Mouse (Mus musculus) kidney, embryonic 16.5 days (tissue): ENCODE data around the gene Gm20388. TPM values are rescaled to one million over a fixed set of nuclear protein-coding genes. Genes with fewer than 3 reads are reported as not detected.

ENCODE experiments used
- ATAC-seq: fragments of 200-750 bp; cut with Nextera tagmentation; 2 replicates; pipeline ENCODE4 v1.8.0; 2017; ENCODE audit warnings: moderate TSS enrichment; ENCODE audit not compliant: low FRiP score, low TSS enrichment
- H3K27ac ChIP-seq: fragments of 300-500 bp; sonication (generic); 2 replicates; pipeline ENCODE4 v1.5.1; 2014; ENCODE audit warnings: low read length
- H3K27me3 ChIP-seq: fragments of 300-500 bp; sonication (generic); 2 replicates; pipeline ENCODE4 v1.6.1; 2014; ENCODE audit warnings: low read length, control low read depth, mixed read lengths; ENCODE audit not compliant: insufficient read depth
- H3K36me3 ChIP-seq: fragments of 300-500 bp; sonication (generic); 2 replicates; pipeline ENCODE4 v1.6.1; 2014; ENCODE audit warnings: low read length, control low read depth, mixed read lengths; ENCODE audit not compliant: insufficient read depth
- H3K4me1 ChIP-seq: fragments of 300-500 bp; sonication (generic); 2 replicates; pipeline ENCODE4 v1.6.1; 2014; ENCODE audit warnings: low read length, control low read depth, mixed read lengths; ENCODE audit not compliant: insufficient read depth
- H3K4me2 ChIP-seq: fragments of 300-500 bp; sonication (generic); replicated peaks from 2 replicates; pipeline ENCODE4 v1.6.1; 2014; ENCODE audit warnings: low read depth, low read length
- H3K4me3 ChIP-seq: fragments of 300-500 bp; sonication (generic); 2 replicates; pipeline ENCODE4 v1.5.1; 2014; ENCODE audit warnings: mild to moderate bottlenecking, low read length
- H3K9ac ChIP-seq: fragments of 300-500 bp; sonication (generic); replicated peaks from 2 replicates; pipeline ENCODE4 v1.6.1; 2014; ENCODE audit warnings: low read length
- H3K9me3 ChIP-seq: fragments of 300-500 bp; sonication (generic); 2 replicates; pipeline ENCODE4 v1.6.1; 2016; ENCODE audit warnings: low read length, control low read depth
- WGBS: fragments of 180-500 bp; shearing (Covaris S2); extraction: QIAGEN DNeasy Blood & Tissue Kit; methylation state at CpG from one replicate; pipeline ENCODE4 v1.1.7; 2014; 5-methylcytosine and 5-hydroxymethylcytosine counted together
- polyA plus RNA-seq: library from polyadenylated mRNA; unstranded; fragments of >200 nt; fragmentation: Nextera tagmentation; extraction: Ambion mirVana; gene quantifications from 2 replicates; pipeline ENCODE4 v1.2.1, GENCODE M21; 2015

The Gm20388 gene
- polyA plus RNA-seq, 1 experiment from 2014 or later: 7.7 TPM

DNA sequence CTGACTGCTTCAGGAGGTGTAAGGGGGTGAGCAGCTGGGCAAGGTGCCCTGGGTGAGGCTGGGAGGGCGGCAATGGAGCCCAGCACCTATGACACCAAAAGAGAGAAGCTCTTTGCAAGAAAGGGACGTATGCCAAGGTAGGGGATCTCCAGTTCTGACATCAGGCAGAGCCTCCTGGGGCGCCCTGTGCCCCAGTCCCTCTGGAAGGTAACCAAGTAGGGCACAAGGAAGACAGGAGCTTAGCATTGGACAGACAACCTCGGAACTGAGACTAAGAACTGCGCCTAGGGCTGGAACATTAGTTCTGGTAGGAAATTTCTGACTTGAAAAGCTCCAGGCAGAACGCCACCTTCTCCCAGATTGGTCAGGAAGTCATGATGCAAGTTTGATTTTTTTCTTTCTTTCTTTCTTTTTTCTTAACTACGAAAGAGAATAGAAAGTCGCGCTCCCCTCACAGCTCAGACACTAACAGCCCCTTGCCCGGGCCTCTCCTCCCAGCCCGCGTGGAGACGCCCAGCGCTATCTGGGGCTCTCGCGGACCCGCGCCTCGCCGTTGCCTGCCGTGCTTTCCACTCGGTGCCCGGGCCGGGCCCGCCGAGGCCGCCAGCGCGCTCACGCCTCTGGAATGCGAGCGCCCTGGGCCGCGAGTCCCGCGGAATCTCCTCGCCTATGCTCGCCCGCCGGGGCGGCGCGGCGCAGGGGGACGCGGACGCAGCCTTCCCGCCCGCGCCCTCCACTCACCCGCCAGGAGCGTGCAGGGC lies 2639.8 kb downstream of the Gm20388 start:
- Histone ChIP-seq H3K4me2 (peak overlapping the region; percentile 89), H3K36me3 (no peaks in the 10 kb centered on the region)
- 3% methylated on average over 43 of the region's 52 CpGs for WGBS

DNA sequence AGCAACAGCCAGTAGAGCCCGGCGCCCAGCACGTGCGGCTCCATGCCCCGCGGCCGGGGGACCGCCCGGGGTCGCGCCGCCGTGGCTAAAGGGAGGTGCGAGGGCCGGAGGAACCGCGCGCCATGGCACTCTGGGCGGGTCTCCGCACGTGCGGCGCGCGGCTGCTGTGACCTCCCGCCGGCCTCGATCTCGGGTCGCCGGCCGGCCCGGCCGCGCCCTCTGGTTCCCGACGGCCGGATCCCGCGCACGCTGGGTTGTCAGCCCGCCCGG lies 2640.3 kb downstream of the Gm20388 start:
- ATAC-seq: no peak; the same call in 1 of the 2 replicates
- H3K4me2 ChIP-seq: peak overlapping the region; percentile 89
- H3K4me3 ChIP-seq: peak overlapping the region; percentile 74
- H3K27me3 ChIP-seq: no peaks in the 10 kb centered on the region
- H3K27ac ChIP-seq: peak overlapping the region; percentile 81
- no peaks in the 10 kb centered on the region for H3K36me3 ChIP-seq
- peaks cover 45% of the 10 kb centered on the region for H3K4me1 ChIP-seq
- no peaks in the 10 kb centered on the region for H3K9me3 ChIP-seq
- peak overlapping the region; percentile 93 for H3K9ac ChIP-seq
- WGBS: 2% methylated on average over 31 of the region's 43 CpGs

More for the DNA sequence above, 2639.8 kb downstream of the Gm20388 start:
- H3K27ac ChIP-seq: peak overlapping the region; percentile 81
- peak overlapping the region; percentile 74 for H3K4me3 ChIP-seq
- H3K4me1 ChIP-seq: peaks cover 50% of the 10 kb centered on the region
- peak overlapping the region; percentile 93 for H3K9ac ChIP-seq
- no peaks in the 10 kb centered on the region for H3K9me3 ChIP-seq
- ATAC-seq: peak; percentile 34
- H3K27me3 ChIP-seq: no peaks in the 10 kb centered on the region

DNA sequence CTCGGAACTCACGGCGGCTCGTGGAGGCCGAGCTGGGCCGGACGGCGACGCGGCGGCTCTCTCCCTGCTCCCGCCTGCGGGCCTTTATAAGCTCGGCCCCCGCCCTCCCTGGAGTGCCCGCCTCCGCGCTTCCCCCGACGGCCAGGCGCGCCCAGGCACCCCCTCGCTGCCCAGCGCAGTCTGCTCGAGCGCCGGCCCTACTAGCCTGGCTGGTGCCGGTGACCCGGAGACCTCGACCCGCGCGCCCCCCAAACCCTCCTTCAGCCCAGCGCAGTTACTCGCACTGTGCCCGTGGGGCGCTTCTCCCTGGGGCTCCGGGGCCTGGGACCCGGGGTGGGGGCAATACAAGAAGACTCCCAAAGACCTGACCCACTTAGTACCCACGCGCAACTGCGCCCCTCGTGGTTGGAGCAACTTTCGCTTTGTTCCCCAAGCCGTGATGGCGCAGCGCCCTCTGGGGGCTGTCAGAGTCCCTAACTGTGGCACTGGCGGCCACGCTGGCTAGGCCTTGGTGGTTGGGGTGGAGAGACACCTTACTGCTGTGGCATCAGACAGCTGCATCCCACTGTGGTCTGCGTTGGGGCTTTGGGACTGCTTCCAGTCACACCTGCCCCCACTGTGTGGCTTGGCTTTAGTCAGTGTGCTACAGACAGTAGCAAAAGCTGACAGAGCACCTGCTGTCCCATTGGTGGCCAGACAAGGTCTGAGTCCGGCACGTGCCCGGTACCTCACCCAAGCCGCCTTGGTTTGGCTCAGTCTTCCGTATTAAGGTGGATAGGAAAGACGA lies 2640.8 kb downstream of the Gm20388 start, which contains the start of gene Piezo1:
Gene Piezo1 (minus strand): TSS at position 65 of the 787 bp plus-strand sequence.
- Histone ChIP-seq H3K4me2 (peak within 1 kb of the TSS; percentile 89), H3K4me3 (peak within 1 kb of the TSS; percentile 74), H3K27ac (peak within 1 kb of the TSS; percentile 81), H3K4me1 (peaks cover 42% of the 10 kb centered on the region), H3K9ac (peak within 1 kb of the TSS; percentile 93), H3K27me3 (no peaks in the 10 kb centered on the region), H3K9me3 (no peaks in the 10 kb centered on the region), H3K36me3 (no peaks in the 10 kb centered on the region)
- ATAC-seq: peak; percentile 79
- WGBS: 10% methylated on average over 56 of the region's 56 CpGs

DNA sequence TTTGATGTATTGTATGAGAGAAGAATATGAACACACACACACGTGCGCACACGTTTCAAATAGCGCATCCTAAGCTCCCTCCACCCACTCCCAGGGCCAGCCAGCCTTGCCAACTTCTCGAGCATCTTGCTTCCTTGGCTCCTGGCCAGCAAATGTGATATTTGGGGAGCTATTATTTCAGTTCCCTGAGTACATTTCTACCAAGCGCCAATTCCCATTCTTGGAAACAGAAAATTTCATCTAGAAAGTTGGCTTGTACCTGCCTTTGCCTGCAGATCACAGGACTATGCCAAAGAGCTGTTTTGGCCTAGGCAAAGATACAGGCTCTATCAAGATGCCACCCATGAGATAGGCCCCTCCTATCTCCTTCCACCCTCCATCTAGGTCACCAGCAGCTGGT lies 2644.1 kb downstream of the Gm20388 start:
- no peak for ATAC-seq
- no peaks in the 10 kb centered on the region for H3K27me3 ChIP-seq
- H3K4me1 ChIP-seq: peaks cover 30% of the 10 kb centered on the region
- no peak overlapping the region for H3K4me2 ChIP-seq
- H3K9ac ChIP-seq: no peak overlapping the region
- WGBS: 81% methylated on average over 6 of the region's 6 CpGs
- H3K27ac ChIP-seq: no peak overlapping the region
- no peak overlapping the region for H3K4me3 ChIP-seq
- no peaks in the 10 kb centered on the region for H3K36me3 ChIP-seq
- no peaks in the 10 kb centered on the region for H3K9me3 ChIP-seq

DNA sequence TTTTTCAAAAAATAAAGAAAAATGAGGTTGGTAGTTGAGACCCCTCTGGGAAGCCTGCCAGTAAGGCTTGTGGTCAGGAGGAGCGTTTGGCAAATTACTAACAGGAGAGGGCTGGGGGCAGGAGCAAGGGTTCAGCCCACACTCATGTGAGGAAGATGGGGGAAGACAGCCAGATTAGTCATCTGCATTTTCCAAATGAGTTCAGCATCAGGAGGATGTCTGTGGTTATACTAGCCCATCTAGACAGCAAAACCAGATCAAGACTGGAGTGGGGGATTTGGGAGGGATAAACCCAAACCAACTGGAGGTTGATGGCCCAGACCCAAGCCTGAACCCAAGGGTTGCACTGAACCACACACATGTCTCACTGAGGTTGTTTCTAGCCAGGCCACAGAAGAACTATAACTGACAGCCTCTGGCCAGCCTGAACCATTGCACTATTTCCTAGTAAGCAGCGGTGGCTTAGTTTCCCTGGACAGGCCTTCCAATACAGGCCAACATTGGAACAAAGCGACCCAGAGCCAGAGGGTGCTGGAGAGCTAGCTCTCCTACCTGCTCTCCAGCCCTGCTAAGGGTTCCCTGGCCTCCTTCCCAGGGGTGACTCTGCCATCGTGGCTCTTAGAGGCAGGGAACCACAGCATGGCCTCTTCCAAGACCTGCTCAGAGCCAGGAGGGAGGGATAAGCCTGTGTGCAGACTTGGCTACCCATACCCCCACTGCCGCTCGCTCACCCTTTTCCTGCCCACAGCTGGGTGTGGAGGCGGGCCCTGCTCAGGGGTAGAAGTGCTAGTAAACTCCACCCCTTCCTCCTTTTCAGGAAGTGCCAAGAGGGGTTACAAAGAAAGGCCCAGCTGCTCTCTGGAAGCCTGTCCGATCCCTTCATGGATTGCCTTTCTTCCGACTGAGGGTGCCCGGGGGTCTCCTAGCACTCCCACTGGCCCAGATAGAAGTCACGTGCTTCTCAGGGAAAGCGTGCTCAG lies 2645.7 kb downstream of the Gm20388 start:
- H3K9ac ChIP-seq: peak overlapping the region; percentile 42; the same call in 1 of the 2 replicates
- H3K9me3 ChIP-seq: no peaks in the 10 kb centered on the region
- peaks cover 23% of the 10 kb centered on the region for H3K4me1 ChIP-seq
- H3K4me2 ChIP-seq: 0 out of 2 replicates have a peak overlapping the region, but pooled peaks have one; percentile 4
- no peaks in the 10 kb centered on the region for H3K36me3 ChIP-seq
- peak overlapping the region; percentile 76 for H3K27ac ChIP-seq
- ATAC-seq: peak; percentile 33; the same call in 1 of the 2 replicates
- WGBS: 59% methylated on average over 12 of the region's 12 CpGs
- no peak overlapping the region for H3K4me3 ChIP-seq
- no peaks in the 10 kb centered on the region for H3K27me3 ChIP-seq

DNA sequence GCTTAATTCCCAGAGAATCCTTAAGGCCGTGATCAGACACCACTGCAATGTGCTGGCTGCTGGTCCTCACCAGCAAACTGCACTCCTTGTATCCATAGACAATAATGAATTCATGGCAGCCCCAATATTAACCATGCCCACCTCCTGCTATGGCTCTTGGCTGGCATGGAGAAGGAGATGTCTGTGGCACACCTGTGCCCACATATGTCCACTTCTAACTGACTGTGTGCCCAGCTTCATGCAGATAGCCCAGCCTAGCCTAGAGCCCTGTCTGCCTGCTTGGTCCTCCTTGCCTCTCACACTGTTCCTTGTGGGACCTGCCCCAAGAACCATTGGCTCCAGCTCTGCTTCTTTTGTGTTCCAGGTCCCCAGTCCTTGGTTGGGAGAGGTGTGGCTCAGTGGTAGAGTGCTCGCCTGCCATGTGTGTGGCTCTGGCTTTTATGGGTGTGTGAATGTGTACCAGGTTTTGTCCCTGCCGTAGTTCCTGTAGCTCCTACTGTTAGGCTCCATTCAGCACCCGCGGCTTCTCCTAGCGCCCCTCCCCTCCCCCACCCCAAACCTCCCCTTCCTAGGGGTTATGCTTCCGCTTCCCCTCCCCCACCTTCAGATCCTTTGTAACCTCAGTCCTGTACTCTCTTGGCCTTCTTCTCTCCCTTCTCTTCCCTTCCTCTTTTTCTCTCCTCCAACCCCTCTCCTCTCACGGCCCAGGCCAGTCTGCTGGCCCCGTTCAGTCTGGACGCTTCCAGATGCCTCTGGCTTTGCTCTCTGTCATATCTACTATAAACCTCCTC lies 2646.8 kb downstream of the Gm20388 start:
- Histone ChIP-seq H3K4me1 (peaks cover 23% of the 10 kb centered on the region), H3K9me3 (no peaks in the 10 kb centered on the region), H3K9ac (no peak overlapping the region), H3K27me3 (no peaks in the 10 kb centered on the region), H3K4me2 (no peak overlapping the region), H3K36me3 (no peaks in the 10 kb centered on the region), H3K27ac (0 out of 2 replicates have a peak overlapping the region, but pooled peaks have one; percentile 76), H3K4me3 (no peak overlapping the region)
- 51% methylated on average over 10 of the region's 10 CpGs for WGBS
- 0 out of 2 replicates have a peak, but pooled peaks have one; percentile 7 for ATAC-seq

DNA sequence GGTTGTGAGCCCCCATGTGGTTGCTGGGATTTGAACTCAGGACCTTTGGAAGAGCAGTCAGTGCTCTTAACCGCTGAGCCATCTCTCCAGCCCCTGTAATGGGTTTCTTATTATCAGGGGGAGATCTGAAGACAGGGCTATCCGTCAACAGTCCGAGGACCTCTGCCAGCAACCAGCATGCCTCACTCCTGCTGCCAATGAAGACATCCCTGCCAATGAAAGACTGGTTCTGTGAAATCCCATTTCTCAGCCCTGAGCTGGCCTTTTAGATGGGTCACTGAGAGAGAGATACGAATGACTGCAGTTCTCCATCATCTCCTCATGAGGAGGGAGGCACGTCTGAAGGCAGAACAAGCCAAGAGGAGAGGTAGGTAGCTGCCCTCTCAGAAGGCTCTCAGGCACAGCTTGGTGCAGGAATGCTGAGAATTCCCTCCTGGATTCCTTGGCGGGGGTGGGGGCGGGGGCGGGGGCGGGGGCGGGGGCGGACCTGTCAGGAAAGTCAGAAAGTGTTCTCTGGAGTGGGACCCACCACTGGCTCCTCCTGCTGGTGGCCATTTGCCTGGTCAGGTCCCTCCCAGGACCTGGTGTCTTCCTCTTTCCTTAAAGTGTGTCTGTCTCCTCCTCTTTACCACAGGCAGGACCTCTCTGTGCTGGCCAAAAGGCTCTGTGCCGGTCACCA lies 2648.2 kb downstream of the Gm20388 start:
- Histone ChIP-seq H3K4me1 (peaks cover 23% of the 10 kb centered on the region), H3K4me2 (no peak overlapping the region), H3K27me3 (no peaks in the 10 kb centered on the region), H3K9ac (no peak overlapping the region), H3K4me3 (no peak overlapping the region), H3K27ac (peak overlapping the region; percentile 59), H3K36me3 (no peaks in the 10 kb centered on the region), H3K9me3 (no peaks in the 10 kb centered on the region)
- WGBS: 21% methylated on average over 10 of the region's 12 CpGs
- peak; percentile 66; the same call in 1 of the 2 replicates for ATAC-seq

DNA sequence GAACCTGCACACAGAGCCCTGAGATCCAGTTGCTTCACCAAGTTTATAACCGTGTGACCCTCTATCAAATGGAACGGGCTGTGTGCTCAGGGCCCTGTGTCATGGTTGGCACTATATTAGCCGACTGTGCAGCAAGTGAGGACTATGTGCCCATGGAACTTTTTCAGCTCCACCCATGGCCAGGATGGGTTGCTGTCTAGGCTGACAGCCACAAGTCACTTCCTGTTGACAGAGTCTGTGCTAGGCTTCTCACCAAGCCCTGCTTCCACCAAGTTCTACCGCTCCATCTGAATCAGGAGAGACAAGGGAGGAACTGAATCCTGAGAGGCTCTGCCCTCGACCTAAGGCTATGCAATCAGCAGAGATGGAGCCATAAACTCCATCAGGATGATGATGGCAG lies 2650.6 kb downstream of the Gm20388 start:
- H3K4me3 ChIP-seq: no peak overlapping the region
- H3K9me3 ChIP-seq: no peaks in the 10 kb centered on the region
- no peak overlapping the region for H3K4me2 ChIP-seq
- WGBS: 78% methylated on average over 5 of the region's 5 CpGs
- H3K27ac ChIP-seq: no peak overlapping the region
- no peak for ATAC-seq
- H3K27me3 ChIP-seq: no peaks in the 10 kb centered on the region
- no peak overlapping the region for H3K9ac ChIP-seq
- H3K4me1 ChIP-seq: peaks cover 23% of the 10 kb centered on the region
- H3K36me3 ChIP-seq: no peaks in the 10 kb centered on the region
